Comparison of ENCODE assay signal across 9 mouse cellular contexts in the genomic region with DNA sequence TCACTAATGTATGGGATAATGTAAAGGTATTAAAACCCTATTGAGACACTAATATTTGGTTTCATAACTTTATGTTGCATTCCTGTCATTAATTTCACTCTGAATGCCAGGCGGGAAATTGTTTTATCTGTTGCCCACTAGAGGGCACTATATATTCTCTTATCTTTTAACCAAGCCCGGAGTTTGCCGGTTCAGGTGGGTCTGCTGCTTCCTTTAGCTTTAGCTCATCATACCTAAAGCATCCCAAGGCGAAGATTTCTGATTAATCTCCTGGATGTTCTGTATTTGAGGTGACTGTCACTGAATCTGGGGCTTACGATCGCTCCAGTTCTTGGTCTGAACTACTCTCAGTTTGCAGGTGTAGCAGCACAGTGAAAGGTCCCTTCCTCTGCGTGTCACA. TPM values are rescaled to one million over a fixed set of nuclear protein-coding genes. Genes with fewer than 3 reads are reported as not detected.
DNase-seq lines count a peak whose midpoint lies in the region; ATAC-seq lines count a peak whose summit lies in the region.
"Had no signal": no experiment of that assay in that cellular context is flagged by ENCODE, and none has a peak within 500 bp of the region (broad histone marks: within the 10 kb centered on the region; RNA-seq: fewer than 3 reads in every experiment).

No protein-coding gene starts in this region.

- H3K4me3 ChIP-seq in forebrain, embryonic 11.5 days (ENCODE audit: low read depth, low read length), result no peak overlapping the region
- no peak overlapping the region for H3K4me3 ChIP-seq in forebrain, embryonic 10.5 days
- H3K4me3 ChIP-seq in midbrain, embryonic 15.5 days, result no peak overlapping the region
- H3K4me3 ChIP-seq: megakaryocyte, embryonic 14.5 days had no signal

- no peaks in the 10 kb centered on the region for H3K36me3 ChIP-seq in forebrain, embryonic 11.5 days (ENCODE audit: control insufficient read depth, insufficient read depth, low read length)
- no peaks in the 10 kb centered on the region for H3K36me3 ChIP-seq in forebrain, embryonic 10.5 days (replicated peaks)
- H3K36me3 ChIP-seq in midbrain, embryonic 15.5 days (replicated peaks), result no peaks in the 10 kb centered on the region

- DNase-seq in forebrain, embryonic 11.5 days (ENCODE audit: low spot score), result no peak
- DNase-seq in forebrain, embryonic 10.5 days (ENCODE audit: extremely low spot score, low spot score), result no peak
- peak; percentile 19 for DNase-seq in lung, postnatal 14 days
- DNase-seq in lung, adult 18-20 months, result no peak
- peak; percentile 31 for DNase-seq in embryo, embryonic 9.5 days (ENCODE audit: extremely low spot score)
- DNase-seq in adrenal gland, adult 8-10 months, result no peak
- no peak for DNase-seq in frontal cortex, postnatal 36 days (ENCODE audit: low spot score in 2 of 2)

- H3K9ac ChIP-seq in forebrain, embryonic 11.5 days (ENCODE audit: low read length), result no peak overlapping the region
- H3K9ac ChIP-seq in midbrain, embryonic 15.5 days, result no peak overlapping the region

- no peak overlapping the region for H3K4me2 ChIP-seq in forebrain, embryonic 11.5 days (ENCODE audit: low read depth, low read length, severe bottlenecking)
- H3K4me2 ChIP-seq in midbrain, embryonic 15.5 days, result no peak overlapping the region

- 35% methylated on average over 7 of the region's 7 CpGs for WGBS in forebrain, embryonic 11.5 days
- 31% methylated on average over 7 of the region's 7 CpGs for WGBS in forebrain, embryonic 10.5 days
- 27% methylated on average over 7 of the region's 7 CpGs for WGBS in midbrain, embryonic 15.5 days

- no peaks in the 10 kb centered on the region for H3K4me1 ChIP-seq in forebrain, embryonic 11.5 days (replicated peaks; ENCODE audit: control insufficient read depth, insufficient read depth, low read length)
- H3K4me1 ChIP-seq in forebrain, embryonic 10.5 days, result peaks cover 14% of the 10 kb centered on the region; the same call in 1 of the 2 replicates
- H3K4me1 ChIP-seq in midbrain, embryonic 15.5 days, result peaks cover 5% of the 10 kb centered on the region; the same call in 1 of the 2 replicates

- no peaks in the 10 kb centered on the region for H3K27me3 ChIP-seq in forebrain, embryonic 11.5 days (ENCODE audit: control insufficient read depth, insufficient read depth, low read length)
- H3K27me3 ChIP-seq in forebrain, embryonic 10.5 days (ENCODE audit: poor library complexity, severe bottlenecking), result no peaks in the 10 kb centered on the region
- H3K27me3 ChIP-seq in midbrain, embryonic 15.5 days (replicated peaks), result no peaks in the 10 kb centered on the region
- H3K27me3 ChIP-seq: megakaryocyte, embryonic 14.5 days had no signal

- ATAC-seq in forebrain, embryonic 11.5 days (replicated peaks; ENCODE audit: low FRiP score), result 0 out of 2 replicates have a peak, but pooled peaks have one; percentile 13
- ATAC-seq in midbrain, embryonic 15.5 days (replicated peaks), result peak; percentile 22; the same call in 1 of the 2 replicates

- no peak overlapping the region for H3K27ac ChIP-seq in forebrain, embryonic 11.5 days (ENCODE audit: low read depth, low read length)
- no peak overlapping the region for H3K27ac ChIP-seq in forebrain, embryonic 10.5 days
- no peak overlapping the region for H3K27ac ChIP-seq in midbrain, embryonic 15.5 days

- no peaks in the 10 kb centered on the region for H3K9me3 ChIP-seq in forebrain, embryonic 11.5 days (ENCODE audit: control insufficient read depth, low read length)
- no peaks in the 10 kb centered on the region for H3K9me3 ChIP-seq in forebrain, embryonic 10.5 days
- no peaks in the 10 kb centered on the region for H3K9me3 ChIP-seq in midbrain, embryonic 15.5 days
- H3K9me3 ChIP-seq: megakaryocyte, embryonic 14.5 days had no signal

RNA-seq across cellular contexts. Expression of a gene that starts 20.6 kb away (rescaled TPM):
- polyA plus RNA-seq in forebrain, embryonic 11.5 days (2014; fragmentation: Nextera tagmentation; extraction: Ambion mirVana), result 18.7 and 21.1 TPM in 2 replicates
- polyA plus RNA-seq in forebrain, embryonic 10.5 days (2016; fragmentation: Nextera tagmentation; extraction: Ambion mirVana), result 11.2 and 11.5 TPM in 2 replicates
- 9.0 and 10.6 TPM in 2 replicates for polyA plus RNA-seq in midbrain, embryonic 15.5 days (2015; fragmentation: Nextera tagmentation; extraction: Ambion mirVana)
- 10 to 100 TPM; 23.3 to 29.6 (median 26.4) TPM for total RNA-seq in adrenal gland, adult 8-10 months (2022)

RNA-seq across cellular contexts. Expression of a gene that starts 24.6 kb away (rescaled TPM):
- polyA plus RNA-seq in forebrain, embryonic 11.5 days (2014; fragmentation: Nextera tagmentation; extraction: Ambion mirVana), result not detected in 2 replicates
- not detected in 2 replicates for polyA plus RNA-seq in forebrain, embryonic 10.5 days (2016; fragmentation: Nextera tagmentation; extraction: Ambion mirVana)
- 0.46 TPM in 1 of 2 replicates, not detected in the other for polyA plus RNA-seq in midbrain, embryonic 15.5 days (2015; fragmentation: Nextera tagmentation; extraction: Ambion mirVana)
- total RNA-seq in adrenal gland, adult 8-10 months (2022), result not detected

Comparison
In these comparisons a context has a peak if more than half of its experiments do, and no peak if none do; other contexts are left out.
1. DNase-seq: peak in lung, postnatal 14 days (single experiment) and embryo, embryonic 9.5 days (single experiment); none in forebrain, embryonic 11.5 days (single experiment), forebrain, embryonic 10.5 days (single experiment), lung, adult 18-20 months (0 of 2), adrenal gland, adult 8-10 months (single experiment) and frontal cortex, postnatal 36 days (0 of 2).